Mouse (Mus musculus): ENCODE measurements around the gene Cacna1c.
A peak's percentile ranks its signal among the peaks of the same experiment; 100 is the strongest.

Gene Cacna1c

DNA sequence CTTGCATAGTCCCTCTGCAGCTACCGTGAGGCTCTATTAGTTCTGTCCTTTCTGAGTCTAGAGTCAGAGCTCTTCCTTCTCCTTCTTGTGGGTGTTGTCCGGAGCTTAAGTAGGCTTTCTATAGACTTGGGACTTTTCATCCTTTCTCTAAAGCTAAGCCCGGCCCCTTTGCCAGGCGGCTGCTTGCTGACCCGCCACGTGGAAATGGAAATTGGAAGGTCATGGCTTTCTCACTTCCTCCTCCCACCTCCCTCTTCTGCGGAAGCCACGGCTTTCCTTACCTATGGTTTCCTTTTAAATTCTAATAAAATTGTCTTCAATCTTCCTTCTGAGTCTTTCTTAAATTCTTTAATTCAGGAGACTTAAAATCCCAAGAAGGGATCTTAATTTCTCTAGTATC, 148.9 kb downstream of the Cacna1c start:
- DNase-seq, result no peak

GRCm38 (mm10) chr6:119045498-119045897, 150.7 kb downstream of the Cacna1c start:
- no peak for DNase-seq

GRCm38 (mm10) chr6:119044148-119044547, 152.1 kb downstream of the Cacna1c start:
- DNase-seq, result no peak

DNA sequence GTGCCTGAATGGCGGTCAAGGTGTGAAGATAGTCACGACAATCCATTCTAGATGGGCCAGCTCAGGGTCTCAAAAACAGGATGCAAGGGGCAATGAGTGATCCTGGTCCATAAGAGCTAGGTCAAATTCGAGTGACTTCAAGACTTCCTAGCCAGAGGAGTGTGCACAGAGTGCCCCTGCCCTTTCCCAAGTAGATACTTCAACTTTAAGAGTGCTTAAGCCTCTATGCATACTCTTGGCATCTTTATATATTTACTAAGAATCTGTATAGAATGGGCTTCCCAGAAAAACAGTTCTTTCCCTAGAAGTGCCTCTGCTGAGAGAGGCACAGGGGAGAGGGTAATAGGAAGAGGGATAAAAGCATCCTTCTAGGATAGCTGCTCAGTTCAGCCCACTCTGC, 153.4 kb downstream of the Cacna1c start:
- no peak for DNase-seq

- no peak for DNase-seq
Measured at GRCm38 (mm10) chr6:119040961-119041360, 155.3 kb downstream of the Cacna1c start.

GRCm38 (mm10) chr6:119039815-119040214, 156.4 kb downstream of the Cacna1c start:
- peak in 1 of 2 experiments; percentile 41 for DNase-seq

GRCm38 (mm10) chr6:119039293-119039692, 156.9 kb downstream of the Cacna1c start:
- peak in 1 of 2 experiments; percentile 57 for DNase-seq

DNA sequence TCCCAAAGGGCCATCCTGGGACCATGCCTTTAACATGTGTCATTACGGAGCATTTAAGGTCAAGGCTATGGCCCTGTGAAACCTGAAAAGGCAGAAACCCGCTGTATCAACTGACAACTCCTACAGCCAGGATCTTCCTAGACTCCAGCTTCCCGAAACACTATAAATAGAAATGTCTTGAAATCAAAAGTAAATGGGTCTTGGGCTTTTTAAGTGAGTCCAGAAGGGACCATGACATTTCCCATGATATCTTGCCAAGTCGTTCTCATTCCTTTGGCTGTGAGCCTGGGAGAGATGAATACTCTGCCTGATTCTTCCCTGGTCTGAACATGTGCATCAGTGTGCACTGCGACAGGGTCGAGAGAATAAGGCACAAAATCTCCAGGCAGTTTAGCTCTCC, 158.4 kb downstream of the Cacna1c start:
- peak; percentile 43 to 57 for DNase-seq

- no peak for DNase-seq
Measured at GRCm38 (mm10) chr6:119037047-119037446, 159.2 kb downstream of the Cacna1c start.

DNA sequence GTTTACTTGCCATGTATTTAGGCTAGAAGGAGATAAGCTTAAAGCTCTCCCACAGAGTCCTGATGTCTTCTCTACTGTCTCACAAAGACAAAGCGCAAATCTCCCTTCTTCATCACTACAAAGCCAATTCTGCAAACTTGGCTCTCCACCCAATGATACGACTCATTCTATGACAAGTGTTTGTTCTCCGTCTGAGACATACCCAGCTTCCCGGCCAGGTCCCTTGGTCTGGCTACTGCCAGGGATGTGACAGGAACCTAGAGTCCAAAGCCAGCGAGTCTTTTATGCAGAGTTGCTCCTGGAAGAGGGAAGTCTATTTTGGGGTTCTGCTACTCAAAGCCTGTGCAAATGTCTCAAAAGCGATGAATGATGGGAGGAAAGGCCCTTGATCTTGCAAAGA, 160.9 kb downstream of the Cacna1c start:
- DNase-seq, result no peak

DNA sequence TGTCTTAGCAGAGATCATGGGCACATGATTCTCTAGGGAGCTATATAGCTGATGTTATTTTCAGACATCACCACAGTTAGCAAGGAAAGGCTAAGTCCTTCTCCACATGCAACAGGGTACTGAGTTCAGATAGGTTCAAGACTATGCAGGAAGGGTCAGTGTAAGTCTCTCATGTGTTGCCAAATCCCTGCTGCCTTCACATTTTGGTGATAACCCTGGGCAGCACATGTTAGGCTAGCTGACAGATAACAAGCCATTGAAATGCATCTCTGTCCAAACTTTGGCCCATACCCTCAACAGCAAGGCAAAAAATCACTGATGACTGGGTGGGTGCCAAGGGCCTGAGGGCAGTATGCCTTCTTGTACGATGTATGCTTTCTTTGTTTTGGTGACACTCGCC, 161.3 kb downstream of the Cacna1c start:
- DNase-seq, result no peak

DNA sequence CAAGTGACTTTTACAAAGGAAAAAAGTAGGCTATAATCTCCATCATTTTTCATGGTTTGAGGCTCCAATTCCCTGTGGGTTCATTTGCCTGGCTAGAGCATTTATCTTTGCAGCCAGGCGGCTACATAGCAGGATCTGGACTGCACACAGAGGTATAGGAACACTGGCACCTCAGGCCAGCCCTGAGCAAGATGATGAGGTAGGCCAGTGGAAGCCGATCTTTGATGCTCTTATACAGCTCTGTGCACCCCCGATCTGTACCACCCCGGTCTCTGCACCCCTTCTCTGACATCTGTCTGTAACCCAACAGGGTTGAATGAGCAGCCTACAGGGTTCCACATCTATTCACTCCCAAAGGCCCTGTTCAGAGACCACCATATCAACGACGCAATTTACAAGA, 168.3 kb downstream of the Cacna1c start:
- DNase-seq, result no peak

DNA sequence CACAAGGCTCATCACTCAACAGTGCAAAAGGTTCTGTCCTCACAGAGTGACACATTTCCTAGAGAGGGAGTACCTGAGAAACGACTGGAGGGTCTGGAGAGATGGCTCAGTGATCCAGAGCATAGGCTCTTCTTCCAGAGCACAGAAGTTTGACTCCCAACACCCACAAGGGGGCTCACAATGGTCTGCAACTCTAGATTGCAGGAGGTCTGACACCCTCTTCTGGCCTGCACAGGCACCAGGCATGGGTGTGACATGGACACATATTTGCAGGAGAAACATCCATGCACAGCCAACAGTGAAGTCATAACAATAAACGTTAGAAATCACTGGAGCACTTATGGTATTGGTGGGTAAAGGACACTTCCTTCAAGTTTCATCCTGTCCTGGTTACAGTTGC, 173.4 kb downstream of the Cacna1c start:
- DNase-seq, result no peak

DNA sequence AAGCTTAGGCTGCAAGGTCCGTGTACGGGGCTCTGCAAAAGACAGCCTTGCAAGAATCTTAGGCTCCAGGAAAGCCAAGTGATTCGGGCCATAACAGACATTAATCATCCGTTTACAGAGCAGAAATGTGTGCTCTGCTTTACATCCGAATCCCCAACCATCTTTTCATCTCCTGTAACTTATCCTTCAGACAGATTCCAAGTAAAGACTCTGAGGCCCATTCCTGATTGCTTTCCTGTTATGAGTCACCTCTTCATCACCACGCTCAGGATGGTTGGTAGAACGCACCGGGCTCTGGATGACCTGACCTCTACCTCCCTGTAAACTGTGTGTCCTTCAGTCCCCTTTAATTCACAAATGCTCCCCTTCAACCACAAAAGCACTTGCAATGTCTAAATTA, 175.0 kb downstream of the Cacna1c start:
- no peak for DNase-seq

- no peak for DNase-seq
Measured at GRCm38 (mm10) chr6:119018956-119019355, 177.3 kb downstream of the Cacna1c start.

- no peak for DNase-seq
Measured at GRCm38 (mm10) chr6:119018256-119018655, 178.0 kb downstream of the Cacna1c start.

GRCm38 (mm10) chr6:119017498-119017897, 178.7 kb downstream of the Cacna1c start:
- DNase-seq, result no peak

- DNase-seq, result no peak
Measured at GRCm38 (mm10) chr6:119015346-119015745, 180.9 kb downstream of the Cacna1c start.

DNA sequence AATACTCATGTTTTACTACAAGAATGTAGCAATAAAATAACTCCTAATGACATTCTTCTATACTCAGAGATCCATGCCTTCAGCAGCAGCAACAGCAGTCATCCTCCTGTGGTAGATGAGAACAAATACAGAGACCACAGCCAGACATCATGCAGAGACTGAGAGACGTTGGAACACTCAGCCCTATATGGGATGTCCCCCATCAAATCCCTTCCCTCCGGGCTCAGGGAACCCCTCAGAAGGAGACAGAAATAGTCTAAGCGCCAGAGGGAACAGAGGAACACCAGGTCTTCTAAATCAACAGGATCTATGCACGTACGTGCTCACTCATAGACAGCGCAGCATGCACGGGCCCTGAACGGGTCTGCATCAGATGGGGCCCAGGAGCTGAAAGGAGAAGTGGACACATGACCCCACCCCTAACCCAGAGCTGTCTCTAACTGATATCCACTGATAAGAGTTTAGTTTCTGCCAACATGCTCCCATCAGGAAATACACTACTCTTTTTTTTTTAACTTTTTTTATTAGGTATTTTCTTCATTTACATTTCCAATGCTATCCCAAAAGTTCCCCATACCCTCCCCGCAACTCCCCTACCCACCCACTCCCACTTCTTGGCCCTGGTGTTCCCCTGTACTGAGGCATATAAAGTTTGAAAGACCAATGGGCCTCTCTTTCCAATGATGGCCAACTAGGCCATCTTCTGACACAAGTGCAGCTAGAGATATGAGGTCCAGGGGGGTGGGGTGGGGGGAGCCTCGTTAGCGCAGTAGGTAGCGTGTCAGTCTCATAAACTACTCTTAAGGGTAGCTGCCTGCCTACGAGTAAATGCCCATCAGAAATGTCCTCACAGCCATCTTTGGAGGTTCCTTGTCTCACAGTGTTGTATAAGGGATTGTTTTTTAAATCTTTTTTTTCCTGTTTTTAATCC, 182.8 kb downstream of the Cacna1c start:
- DNase-seq, result no peak

DNA sequence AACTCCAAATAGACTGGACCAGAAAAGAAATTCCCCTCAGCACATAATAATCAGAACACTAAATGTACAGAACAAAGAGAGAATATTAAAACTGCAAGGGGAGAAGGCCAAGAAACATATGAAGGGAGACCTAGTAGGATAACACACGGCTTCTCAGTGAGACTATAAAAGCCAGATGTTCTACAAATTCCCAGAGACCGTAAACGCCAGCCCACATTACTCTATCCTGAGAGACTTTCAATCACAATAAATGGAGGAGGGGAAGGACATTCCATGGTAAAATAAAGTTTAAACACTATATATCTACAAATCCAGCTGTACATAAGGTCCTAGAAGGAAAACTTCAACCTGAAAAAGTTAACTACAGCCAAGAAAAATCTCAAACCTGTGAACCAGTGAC, 185.3 kb downstream of the Cacna1c start:
- DNase-seq, result no peak

DNA sequence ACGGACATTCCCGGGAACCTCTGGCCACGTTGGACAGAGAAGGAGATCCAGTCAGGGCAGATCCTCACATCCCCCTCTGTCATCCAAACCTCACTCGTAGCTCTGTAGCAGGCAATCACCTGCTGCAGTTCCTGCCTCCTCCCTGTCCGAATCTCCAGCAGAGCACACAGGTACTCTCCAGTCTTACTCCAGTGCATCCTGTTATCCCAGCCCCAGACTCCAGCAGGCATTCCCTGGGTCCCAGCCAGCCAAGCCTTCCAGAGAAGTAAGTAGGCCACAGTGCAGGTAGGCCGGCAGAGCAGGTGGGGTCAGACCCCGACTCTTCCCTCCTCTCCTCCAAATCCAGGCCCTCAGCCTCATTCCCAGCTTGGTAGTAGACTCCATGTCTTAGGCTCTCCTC, 186.7 kb downstream of the Cacna1c start:
- DNase-seq, result peak; percentile 56 to 71

DNA sequence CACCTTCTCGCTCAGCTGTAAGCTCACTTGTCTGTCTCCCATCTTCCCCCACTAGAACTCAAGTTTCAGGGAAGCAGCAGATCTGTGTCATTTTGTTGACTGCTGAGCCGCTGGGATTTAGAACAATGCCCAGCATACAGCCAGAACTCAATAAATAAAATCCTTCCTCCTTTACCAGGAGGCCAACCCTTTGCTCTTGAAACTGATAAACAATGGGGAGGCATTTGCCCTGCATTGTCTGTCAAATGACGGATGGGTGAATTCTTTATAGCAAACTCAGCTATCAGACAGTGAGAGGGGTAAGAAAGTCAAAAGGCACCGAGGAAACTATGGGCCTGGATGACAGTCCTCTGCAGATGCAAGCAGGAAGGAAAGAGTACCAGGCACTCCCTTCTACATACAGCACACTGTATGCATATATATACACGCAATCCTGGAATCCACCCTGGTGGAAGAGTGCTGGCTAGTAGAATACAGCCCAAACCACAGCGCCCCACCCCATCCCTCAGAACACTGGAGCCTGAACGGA, 187.5 kb downstream of the Cacna1c start:
- DNase-seq, result no peak

- no peak for DNase-seq
Measured at GRCm38 (mm10) chr6:119004596-119004995, 191.6 kb downstream of the Cacna1c start.

GRCm38 (mm10) chr6:119001442-119001841, 194.8 kb downstream of the Cacna1c start:
- no peak for DNase-seq
